Mouse (Mus musculus): Measurements from ENCODE around the gene P4htm.

- TF ChIP-seq USF2 (conservative IDR thresholded peaks at IDR 0.05; ENCODE audit: low read depth, low read length), result no peak
- TF ChIP-seq KAT2A (IDR thresholded peaks at IDR 0.05; ENCODE audit: insufficient replicate concordance, low read length), result no peak
- TF ChIP-seq POLR2A (IDR thresholded peaks at IDR 0.05; ENCODE audit: low read depth, low read length), result no peak
- no peak for TF ChIP-seq MEF2A (IDR thresholded peaks at IDR 0.05; ENCODE audit: borderline replicate concordance, low read depth, low read length)
- no peak for TF ChIP-seq TCF12 (IDR thresholded peaks at IDR 0.05; ENCODE audit: low read depth, low read length)
- no peak for TF ChIP-seq ELF1 (IDR thresholded peaks at IDR 0.05; ENCODE audit: low read depth, low read length)
- TF ChIP-seq USF1 (IDR thresholded peaks at IDR 0.05; ENCODE audit: low read depth, low read length), result no peak
- TF ChIP-seq CTCF (conservative IDR thresholded peaks at IDR 0.05 in 1 of 2, IDR thresholded peaks at IDR 0.05 in 1 of 2; ENCODE audit: low read depth in 2 of 2, low read length in 2 of 2), result no peak
Observed at GRCm38 (mm10) chr9:108575321-108576297, 21.9 kb downstream of the P4htm start.
